In genomic region chr6:46080236-46080635, GRCm38 (mm10) we compare ENCODE assay signal across 25 mouse cellular contexts.
DNase-seq lines count a peak whose midpoint lies in the region; ATAC-seq and TF ChIP-seq lines count a peak whose summit lies in the region.
"Had no signal": no experiment of that assay in that cellular context is flagged by ENCODE, and none has a peak within 500 bp of the region (broad histone marks: within the 10 kb centered on the region; RNA-seq: fewer than 3 reads in every experiment).

No protein-coding gene starts in this region.

- H3K27me3 ChIP-seq in embryonic facial prominence, embryonic 14.5 days (replicated peaks; ENCODE audit: control insufficient read depth, insufficient read depth, low read length), result no peaks in the 10 kb centered on the region
- H3K27me3 ChIP-seq in embryonic facial prominence, embryonic 10.5 days (replicated peaks; ENCODE audit: low read depth, poor library complexity, severe bottlenecking), result no peaks in the 10 kb centered on the region
- no peaks in the 10 kb centered on the region for H3K27me3 ChIP-seq in midbrain, postnatal 0 days (ENCODE audit: insufficient read depth, low read length)
- no peaks in the 10 kb centered on the region for H3K27me3 ChIP-seq in midbrain, embryonic 13.5 days
- H3K27me3 ChIP-seq in forebrain, embryonic 13.5 days, result no peaks in the 10 kb centered on the region
- H3K27me3 ChIP-seq in intestine, postnatal 0 days (replicated peaks; ENCODE audit: control insufficient read depth, insufficient read depth, low read length), result no peaks in the 10 kb centered on the region
- H3K27me3 ChIP-seq: heart, embryonic 13.5 days; hindbrain, embryonic 15.5 days; limb, embryonic 15.5 days; liver, embryonic 15.5 days had no signal

- 63% methylated on average over 2 of the region's 2 CpGs for WGBS in embryonic facial prominence, embryonic 14.5 days
- 72% methylated on average over 2 of the region's 2 CpGs for WGBS in embryonic facial prominence, embryonic 10.5 days
- 28% methylated on average over 2 of the region's 2 CpGs for WGBS in midbrain, postnatal 0 days
- WGBS in midbrain, embryonic 13.5 days, result 18% methylated on average over 2 of the region's 2 CpGs
- 14% methylated on average over 2 of the region's 2 CpGs for WGBS in forebrain, embryonic 13.5 days
- WGBS in intestine, postnatal 0 days, result 84% methylated on average over 2 of the region's 2 CpGs

- no peak for ATAC-seq in embryonic facial prominence, embryonic 14.5 days (ENCODE audit: low read depth)
- no peak for ATAC-seq in midbrain, postnatal 0 days (ENCODE audit: low FRiP score)
- no peak for ATAC-seq in midbrain, embryonic 13.5 days
- ATAC-seq in forebrain, embryonic 13.5 days, result peak; percentile 51; the same call in 1 of the 2 replicates
- ATAC-seq in intestine, postnatal 0 days, result no peak
- ATAC-seq: CD4-positive, CD25-positive, alpha-beta regulatory T cell, adult 4 months; intestine, embryonic 16.5 days had no signal

- H3K4me3 ChIP-seq in embryonic facial prominence, embryonic 14.5 days (ENCODE audit: low read depth, low read length), result no peak overlapping the region
- no peak overlapping the region for H3K4me3 ChIP-seq in embryonic facial prominence, embryonic 10.5 days
- no peak overlapping the region for H3K4me3 ChIP-seq in midbrain, postnatal 0 days (ENCODE audit: low read depth, low read length)
- no peak overlapping the region for H3K4me3 ChIP-seq in midbrain, embryonic 13.5 days (replicated peaks)
- H3K4me3 ChIP-seq in forebrain, embryonic 13.5 days, result no peak overlapping the region
- H3K4me3 ChIP-seq in intestine, postnatal 0 days (ENCODE audit: low read depth, low read length), result no peak overlapping the region
- H3K4me3 ChIP-seq: heart, embryonic 13.5 days; hindbrain, embryonic 15.5 days; layer of hippocampus, adult 2 months; limb, embryonic 15.5 days; liver, embryonic 15.5 days had no signal

- H3K9ac ChIP-seq in embryonic facial prominence, embryonic 14.5 days (ENCODE audit: low read depth, low read length), result no peak overlapping the region
- H3K9ac ChIP-seq in midbrain, postnatal 0 days (replicated peaks; ENCODE audit: low read length, poor library complexity, severe bottlenecking), result no peak overlapping the region
- H3K9ac ChIP-seq in midbrain, embryonic 13.5 days (replicated peaks), result no peak overlapping the region
- no peak overlapping the region for H3K9ac ChIP-seq in forebrain, embryonic 13.5 days
- H3K9ac ChIP-seq in intestine, postnatal 0 days (ENCODE audit: low read depth, low read length), result no peak overlapping the region
- H3K9ac ChIP-seq: heart, embryonic 13.5 days; hindbrain, embryonic 15.5 days; limb, embryonic 15.5 days; liver, embryonic 15.5 days had no signal

- peak; percentile 36 for DNase-seq in embryonic facial prominence, embryonic 14.5 days (ENCODE audit: low spot score)
- no peak for DNase-seq in embryonic facial prominence, embryonic 10.5 days (ENCODE audit: low spot score)
- DNase-seq in midbrain, postnatal 0 days (ENCODE audit: low spot score), result peak; percentile 21
- DNase-seq in testis, postnatal 14 days (ENCODE audit: low spot score), result no peak
- DNase-seq in cerebellum, adult 9-11 months, result no peak
- DNase-seq: adrenal gland, postnatal 36 days; cerebellum, adult 2 months; gastrocnemius, postnatal 10 days; heart, adult 11 months; kidney, postnatal 10 days; layer of hippocampus, postnatal 36 days; right cerebral cortex, postnatal 14 days; spleen, adult 18-20 months had no signal

- no peaks in the 10 kb centered on the region for H3K36me3 ChIP-seq in embryonic facial prominence, embryonic 14.5 days (ENCODE audit: control insufficient read depth, insufficient read depth, low read length)
- no peaks in the 10 kb centered on the region for H3K36me3 ChIP-seq in embryonic facial prominence, embryonic 10.5 days (replicated peaks)
- no peaks in the 10 kb centered on the region for H3K36me3 ChIP-seq in midbrain, postnatal 0 days (ENCODE audit: insufficient read depth, low read length)
- H3K36me3 ChIP-seq in midbrain, embryonic 13.5 days, result no peaks in the 10 kb centered on the region
- no peaks in the 10 kb centered on the region for H3K36me3 ChIP-seq in forebrain, embryonic 13.5 days (ENCODE audit: poor library complexity, severe bottlenecking)
- H3K36me3 ChIP-seq in intestine, postnatal 0 days (ENCODE audit: control insufficient read depth, insufficient read depth), result no peaks in the 10 kb centered on the region
- H3K36me3 ChIP-seq: G1E; heart, embryonic 13.5 days; hindbrain, embryonic 15.5 days; limb, embryonic 15.5 days; liver, embryonic 15.5 days had no signal

- no peaks in the 10 kb centered on the region for H3K9me3 ChIP-seq in embryonic facial prominence, embryonic 14.5 days (ENCODE audit: control insufficient read depth, low read length)
- no peaks in the 10 kb centered on the region for H3K9me3 ChIP-seq in embryonic facial prominence, embryonic 10.5 days
- H3K9me3 ChIP-seq in midbrain, postnatal 0 days (ENCODE audit: low read length), result no peaks in the 10 kb centered on the region
- no peaks in the 10 kb centered on the region for H3K9me3 ChIP-seq in midbrain, embryonic 13.5 days
- H3K9me3 ChIP-seq in forebrain, embryonic 13.5 days (replicated peaks), result no peaks in the 10 kb centered on the region
- no peaks in the 10 kb centered on the region for H3K9me3 ChIP-seq in intestine, postnatal 0 days (ENCODE audit: control insufficient read depth)
- H3K9me3 ChIP-seq: G1E; heart, embryonic 13.5 days; hindbrain, embryonic 15.5 days; limb, embryonic 15.5 days; liver, embryonic 15.5 days had no signal

- no peak overlapping the region for H3K4me2 ChIP-seq in embryonic facial prominence, embryonic 14.5 days (ENCODE audit: low read depth, low read length)
- H3K4me2 ChIP-seq in midbrain, postnatal 0 days (ENCODE audit: low read depth, low read length, poor library complexity, severe bottlenecking), result no peak overlapping the region
- no peak overlapping the region for H3K4me2 ChIP-seq in midbrain, embryonic 13.5 days (replicated peaks)
- no peak overlapping the region for H3K4me2 ChIP-seq in forebrain, embryonic 13.5 days
- H3K4me2 ChIP-seq in intestine, postnatal 0 days (replicated peaks; ENCODE audit: low read depth), result no peak overlapping the region
- H3K4me2 ChIP-seq: heart, embryonic 13.5 days; hindbrain, embryonic 15.5 days; limb, embryonic 15.5 days; liver, embryonic 15.5 days had no signal

- H3K4me1 ChIP-seq in embryonic facial prominence, embryonic 14.5 days (ENCODE audit: control insufficient read depth, insufficient read depth, low read length), result no peaks in the 10 kb centered on the region
- H3K4me1 ChIP-seq in embryonic facial prominence, embryonic 10.5 days, result no peaks in the 10 kb centered on the region
- H3K4me1 ChIP-seq in midbrain, postnatal 0 days (ENCODE audit: insufficient read depth, low read length), result no peaks in the 10 kb centered on the region
- H3K4me1 ChIP-seq in midbrain, embryonic 13.5 days (replicated peaks), result no peaks in the 10 kb centered on the region
- no peaks in the 10 kb centered on the region for H3K4me1 ChIP-seq in forebrain, embryonic 13.5 days
- no peaks in the 10 kb centered on the region for H3K4me1 ChIP-seq in intestine, postnatal 0 days (replicated peaks; ENCODE audit: control insufficient read depth, insufficient read depth, low read length)
- H3K4me1 ChIP-seq: heart, embryonic 13.5 days; hindbrain, embryonic 15.5 days; limb, embryonic 15.5 days; liver, embryonic 15.5 days had no signal

- no peak for TF ChIP-seq CTCF in midbrain, postnatal 0 days (IDR thresholded peaks at IDR 0.05)
- no peak for TF ChIP-seq CTCF in intestine, postnatal 0 days (IDR thresholded peaks at IDR 0.05; ENCODE audit: low read depth)

- H3K27ac ChIP-seq in embryonic facial prominence, embryonic 14.5 days (replicated peaks; ENCODE audit: low read depth, low read length), result no peak overlapping the region
- H3K27ac ChIP-seq in embryonic facial prominence, embryonic 10.5 days (replicated peaks), result no peak overlapping the region
- H3K27ac ChIP-seq in midbrain, postnatal 0 days (ENCODE audit: low read depth, low read length), result no peak overlapping the region
- H3K27ac ChIP-seq in midbrain, embryonic 13.5 days, result no peak overlapping the region
- H3K27ac ChIP-seq in forebrain, embryonic 13.5 days, result no peak overlapping the region
- H3K27ac ChIP-seq in intestine, postnatal 0 days (ENCODE audit: low read depth, low read length), result no peak overlapping the region
- H3K27ac ChIP-seq: heart, embryonic 13.5 days; hindbrain, embryonic 15.5 days; layer of hippocampus, adult 2 months; limb, embryonic 15.5 days; liver, embryonic 15.5 days; macrophage had no signal

Comparison
In these comparisons a context has a peak if more than half of its experiments do, and no peak if none do; other contexts are left out.
1. DNase-seq: peak in embryonic facial prominence, embryonic 14.5 days (single experiment) and midbrain, postnatal 0 days (single experiment); none in embryonic facial prominence, embryonic 10.5 days (single experiment), testis, postnatal 14 days (single experiment) and cerebellum, adult 9-11 months (single experiment).